Mouse (Mus musculus): ENCODE measurements around the gene Cables2. TPM values are rescaled to one million over a fixed set of nuclear protein-coding genes. Genes with fewer than 3 reads are reported as not detected.

Cables2 gene
- polyA plus RNA-seq, 1 experiment from 2014 or later = 16.5 TPM

DNA sequence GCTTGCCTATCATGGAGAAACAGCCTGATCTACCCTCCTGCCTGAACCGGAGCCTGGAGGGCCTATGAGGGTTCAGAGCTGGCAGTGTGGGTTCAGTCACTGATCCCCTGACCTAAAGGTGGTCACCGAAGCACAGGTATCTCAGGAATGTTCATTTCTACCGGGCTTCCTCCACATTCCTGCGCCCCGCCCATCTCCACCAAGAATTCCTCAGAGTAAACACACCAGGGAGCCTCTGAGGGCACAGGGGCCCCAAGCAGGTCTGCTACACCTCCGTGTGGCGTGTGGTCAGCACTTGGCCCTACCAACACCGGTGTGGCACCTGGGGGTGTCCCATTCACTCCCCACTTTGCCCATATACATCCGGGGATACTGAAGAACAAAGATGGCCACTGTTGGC lies 53.1 kb downstream of the Cables2 start:
- Histone ChIP-seq H3K27ac (peak overlapping the region; percentile 91), H3K36me3 (no peaks in the 10 kb centered on the region), H3K4me2 (peak overlapping the region; percentile 14; the same call in 1 of the 2 replicates), H3K4me1 (peaks cover 84% of the 10 kb centered on the region), H3K9ac (0 out of 2 replicates have a peak overlapping the region, but pooled peaks have one; percentile 25), H3K27me3 (peaks cover 10% of the 10 kb centered on the region), H3K9me3 (no peaks in the 10 kb centered on the region), H3K4me3 (no peak overlapping the region)
- ATAC-seq (ENCODE audit: borderline replicate concordance, extremely low read depth, low FRiP score, low TSS enrichment) = no peak
- WGBS = 37% methylated on average over 9 of the region's 9 CpGs

DNA sequence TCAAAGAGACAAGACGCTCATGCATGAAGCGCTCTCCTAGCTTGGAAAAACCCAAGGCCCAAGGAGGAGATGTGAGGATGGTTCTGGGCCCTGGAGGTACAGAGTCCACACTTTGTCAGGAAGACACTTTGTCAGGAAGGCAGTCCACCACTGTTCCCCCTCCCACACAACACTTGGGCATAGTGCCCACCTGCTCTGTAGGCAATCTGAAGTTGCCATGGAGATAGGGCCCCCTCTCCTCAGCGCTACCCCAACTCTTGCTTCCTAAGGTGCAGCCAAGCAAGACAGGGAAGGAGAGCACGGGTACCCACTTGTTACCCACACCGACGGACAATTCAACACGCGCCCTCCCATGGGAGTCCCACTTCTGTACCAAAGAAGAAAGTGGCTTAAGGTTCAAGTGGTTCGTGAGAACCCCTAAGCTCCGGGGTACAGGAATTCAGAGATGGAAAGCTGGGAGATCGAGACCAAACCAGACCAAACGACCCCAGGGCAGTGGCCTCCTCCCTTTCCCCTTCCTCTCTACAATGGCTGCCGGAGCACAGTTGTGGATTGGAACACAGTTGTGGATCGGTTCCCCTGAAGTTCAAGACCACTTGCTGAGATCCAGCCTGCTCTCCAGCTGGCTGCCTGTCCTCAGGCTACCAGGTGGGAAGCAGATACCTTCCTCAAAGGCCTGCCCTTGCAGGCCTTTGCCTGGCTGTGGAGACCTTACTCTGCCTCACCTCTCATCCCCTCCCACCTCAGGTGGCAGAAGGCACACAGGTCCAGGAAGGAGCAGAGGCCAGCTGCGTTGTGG lies 54.0 kb downstream of the Cables2 start:
- Histone ChIP-seq H3K4me3 (no peak overlapping the region), H3K27ac (peak overlapping the region; percentile 91), H3K27me3 (peaks cover 3% of the 10 kb centered on the region; the same call in 1 of the 2 replicates), H3K4me1 (peaks cover 92% of the 10 kb centered on the region), H3K36me3 (no peaks in the 10 kb centered on the region), H3K4me2 (peak overlapping the region; percentile 14), H3K9me3 (no peaks in the 10 kb centered on the region), H3K9ac (0 out of 2 replicates have a peak overlapping the region, but pooled peaks have one; percentile 25)
- ATAC-seq (ENCODE audit: borderline replicate concordance, extremely low read depth, low FRiP score, low TSS enrichment) = no peak
- 59% methylated on average over 15 of the region's 15 CpGs for WGBS

DNA sequence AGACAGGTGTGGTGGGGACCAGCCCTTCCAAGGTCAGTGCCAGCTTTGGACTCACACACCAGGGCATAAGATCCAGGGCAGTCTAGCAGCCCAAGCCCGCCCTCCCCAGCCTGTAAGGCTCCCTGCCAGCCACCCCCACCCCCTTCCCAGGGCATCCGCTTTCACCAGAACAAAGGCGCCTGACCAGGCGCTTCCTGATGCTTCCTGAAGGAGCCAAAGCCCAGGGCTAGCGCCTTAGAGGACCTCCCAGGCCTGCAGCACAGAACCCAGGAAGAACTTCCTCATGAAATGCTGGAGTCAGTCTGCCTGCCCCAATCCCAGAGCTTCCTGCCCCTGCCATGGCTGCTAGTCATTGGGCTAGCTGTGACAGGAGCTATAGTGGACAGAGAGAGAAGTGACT lies 54.6 kb downstream of the Cables2 start:
- Histone ChIP-seq H3K4me2 (no peak overlapping the region; the same call in 1 of the 2 replicates), H3K4me3 (no peak overlapping the region), H3K27me3 (no peaks in the 10 kb centered on the region), H3K36me3 (no peaks in the 10 kb centered on the region), H3K27ac (peak overlapping the region; percentile 91), H3K4me1 (peaks cover 93% of the 10 kb centered on the region), H3K9ac (0 out of 2 replicates have a peak overlapping the region, but pooled peaks have one; percentile 6), H3K9me3 (no peaks in the 10 kb centered on the region)
- WGBS = 15% methylated on average over 5 of the region's 5 CpGs
- ATAC-seq (ENCODE audit: borderline replicate concordance, extremely low read depth, low FRiP score, low TSS enrichment) = no peak

DNA sequence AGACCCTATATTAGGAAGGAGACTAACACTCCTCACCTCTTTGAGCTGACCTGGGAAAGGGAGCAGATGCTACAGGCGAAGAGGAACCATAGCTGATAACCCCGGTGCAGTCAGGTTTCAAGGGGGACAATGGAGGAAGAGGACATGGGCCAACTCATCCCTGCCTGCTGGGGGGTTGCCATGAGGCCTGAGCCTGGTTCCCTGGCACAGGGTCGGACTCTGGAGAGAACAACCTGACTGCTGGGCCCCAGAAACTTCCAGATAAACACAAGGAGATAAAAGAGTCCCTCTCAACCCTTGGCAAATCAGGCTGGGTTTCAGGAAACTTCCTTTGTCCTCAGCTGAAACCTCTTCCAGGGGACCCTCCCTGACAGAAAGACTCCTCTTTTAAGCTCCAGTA lies 55.1 kb downstream of the Cables2 start:
- WGBS = 49% methylated on average over 3 of the region's 3 CpGs
- ATAC-seq (ENCODE audit: borderline replicate concordance, extremely low read depth, low FRiP score, low TSS enrichment) = no peak

DNA sequence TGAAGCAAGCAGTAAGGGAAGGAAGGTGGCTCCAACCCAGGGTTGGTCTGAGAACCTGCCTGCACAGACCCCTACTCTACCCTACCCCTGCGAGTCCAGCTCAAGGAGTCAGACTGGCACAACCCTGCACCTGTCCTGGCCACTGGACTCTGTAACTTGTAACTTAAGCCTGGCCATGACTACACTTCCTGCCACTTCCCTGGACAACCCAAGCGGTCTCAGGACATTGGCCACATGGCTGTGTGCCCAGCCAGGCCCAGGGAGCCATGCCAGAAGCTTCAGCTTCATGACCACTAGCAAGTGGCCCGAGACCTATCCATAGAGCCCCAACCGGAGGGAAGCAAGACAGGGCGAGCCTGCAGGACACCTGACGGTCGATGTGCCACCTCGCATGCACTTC lies 55.7 kb downstream of the Cables2 start:
- Histone ChIP-seq H3K4me3 (no peak overlapping the region), H3K4me2 (no peak overlapping the region), H3K27ac (peak overlapping the region; percentile 91), H3K4me1 (peaks cover 82% of the 10 kb centered on the region), H3K9me3 (no peaks in the 10 kb centered on the region), H3K9ac (no peak overlapping the region), H3K36me3 (no peaks in the 10 kb centered on the region), H3K27me3 (no peaks in the 10 kb centered on the region)
- ATAC-seq (ENCODE audit: borderline replicate concordance, extremely low read depth, low FRiP score, low TSS enrichment) = no peak
- 71% methylated on average over 8 of the region's 8 CpGs for WGBS

More for the DNA sequence above, 55.1 kb downstream of the Cables2 start:
- H3K27me3 ChIP-seq = no peaks in the 10 kb centered on the region
- H3K4me3 ChIP-seq = no peak overlapping the region
- no peaks in the 10 kb centered on the region for H3K36me3 ChIP-seq
- H3K4me2 ChIP-seq = no peak overlapping the region
- no peak overlapping the region for H3K9ac ChIP-seq
- no peaks in the 10 kb centered on the region for H3K9me3 ChIP-seq
- peak overlapping the region; percentile 91 for H3K27ac ChIP-seq
- H3K4me1 ChIP-seq = peaks cover 88% of the 10 kb centered on the region

DNA sequence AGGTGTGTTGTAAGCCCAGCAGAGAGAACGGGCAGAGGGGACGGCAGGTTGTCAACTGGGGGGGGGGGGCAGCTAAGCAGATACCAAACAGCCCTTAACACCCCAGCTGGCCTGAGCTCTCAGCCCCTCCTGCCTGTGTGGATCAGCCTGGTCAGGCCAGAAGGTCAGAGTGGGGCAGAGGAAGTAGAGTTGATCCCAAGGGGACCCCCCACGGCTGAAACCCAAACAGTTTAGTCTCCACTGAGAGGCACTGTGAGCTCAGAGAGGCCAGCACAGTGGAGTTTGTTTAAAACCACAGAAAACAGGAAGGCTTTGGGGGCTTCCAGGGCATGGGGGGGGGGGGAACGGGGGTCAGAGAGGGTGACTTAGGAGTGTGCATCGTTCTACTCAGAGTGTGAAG lies 56.4 kb downstream of the Cables2 start:
- WGBS = 26% methylated on average over 5 of the region's 5 CpGs
- ATAC-seq (ENCODE audit: borderline replicate concordance, extremely low read depth, low FRiP score, low TSS enrichment) = no peak
- Histone ChIP-seq H3K27me3 (no peaks in the 10 kb centered on the region), H3K4me1 (peaks cover 76% of the 10 kb centered on the region), H3K4me2 (no peak overlapping the region), H3K36me3 (no peaks in the 10 kb centered on the region), H3K4me3 (no peak overlapping the region), H3K9me3 (no peaks in the 10 kb centered on the region), H3K27ac (peak overlapping the region; percentile 91), H3K9ac (no peak overlapping the region)

DNA sequence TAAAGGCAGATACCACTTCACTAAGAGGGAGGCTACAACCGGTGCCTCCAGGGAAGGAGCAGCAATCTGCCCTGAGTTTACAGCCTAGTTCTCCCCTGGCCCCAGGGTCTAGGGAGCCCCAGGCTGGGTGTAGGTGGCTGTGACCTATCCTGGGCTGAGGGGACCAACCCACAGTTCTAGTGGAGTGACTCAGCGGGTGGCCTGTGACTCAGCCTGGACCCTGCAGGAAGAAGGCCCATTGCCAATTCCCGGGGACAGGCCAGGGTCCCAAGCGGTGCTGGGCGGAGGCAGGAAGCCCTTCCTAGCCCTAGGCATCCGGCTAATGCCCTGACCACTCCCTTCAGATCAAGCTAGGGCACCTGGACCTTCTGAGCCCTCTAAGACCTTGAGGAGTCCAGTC lies 57.3 kb downstream of the Cables2 start:
- Histone ChIP-seq H3K27ac (peak overlapping the region; percentile 91), H3K36me3 (0 out of 2 replicates have a peak, but pooled peaks cover 3% of the 10 kb centered on the region), H3K4me3 (no peak overlapping the region), H3K4me1 (peaks cover 66% of the 10 kb centered on the region), H3K9ac (peak overlapping the region; percentile 10; the same call in 1 of the 2 replicates), H3K9me3 (no peaks in the 10 kb centered on the region), H3K4me2 (peak overlapping the region; percentile 5; the same call in 1 of the 2 replicates), H3K27me3 (no peaks in the 10 kb centered on the region)
- WGBS = 38% methylated on average over 6 of the region's 6 CpGs
- peak; percentile 9; the same call in 1 of the 2 replicates for ATAC-seq (ENCODE audit: borderline replicate concordance, extremely low read depth, low FRiP score, low TSS enrichment)

DNA sequence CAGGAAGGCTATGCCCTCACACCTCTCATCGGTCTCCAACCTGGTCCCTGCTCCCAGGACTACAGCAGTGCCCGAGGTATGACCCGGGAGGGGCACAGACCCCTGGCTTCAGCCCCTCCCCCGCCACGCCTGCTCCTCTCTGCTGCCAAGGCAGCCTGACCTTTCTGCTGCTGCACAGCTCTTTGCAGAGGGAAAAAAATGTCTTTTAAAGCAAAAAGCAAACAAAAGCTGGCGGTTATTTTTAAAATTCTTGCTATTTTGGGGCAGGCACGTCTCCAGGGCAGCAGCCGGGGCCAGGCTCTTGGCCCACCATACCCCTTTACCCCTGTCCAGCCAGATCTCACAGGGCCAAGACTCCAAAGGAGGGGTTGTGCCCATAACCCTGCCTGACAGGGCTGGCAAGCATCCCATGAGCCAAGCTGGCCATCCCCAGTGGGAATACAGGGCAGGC lies 58.3 kb downstream of the Cables2 start:
- no peaks in the 10 kb centered on the region for H3K9me3 ChIP-seq
- H3K27ac ChIP-seq = peak overlapping the region; percentile 91
- H3K9ac ChIP-seq = no peak overlapping the region
- H3K4me3 ChIP-seq = no peak overlapping the region
- H3K36me3 ChIP-seq = 0 out of 2 replicates have a peak, but pooled peaks cover 3% of the 10 kb centered on the region
- WGBS = 14% methylated on average over 8 of the region's 8 CpGs
- H3K4me2 ChIP-seq = peak overlapping the region; percentile 30
- H3K27me3 ChIP-seq = no peaks in the 10 kb centered on the region
- H3K4me1 ChIP-seq = peaks cover 60% of the 10 kb centered on the region
- ATAC-seq (ENCODE audit: borderline replicate concordance, extremely low read depth, low FRiP score, low TSS enrichment) = peak; percentile 32; the same call in 1 of the 2 replicates

DNA sequence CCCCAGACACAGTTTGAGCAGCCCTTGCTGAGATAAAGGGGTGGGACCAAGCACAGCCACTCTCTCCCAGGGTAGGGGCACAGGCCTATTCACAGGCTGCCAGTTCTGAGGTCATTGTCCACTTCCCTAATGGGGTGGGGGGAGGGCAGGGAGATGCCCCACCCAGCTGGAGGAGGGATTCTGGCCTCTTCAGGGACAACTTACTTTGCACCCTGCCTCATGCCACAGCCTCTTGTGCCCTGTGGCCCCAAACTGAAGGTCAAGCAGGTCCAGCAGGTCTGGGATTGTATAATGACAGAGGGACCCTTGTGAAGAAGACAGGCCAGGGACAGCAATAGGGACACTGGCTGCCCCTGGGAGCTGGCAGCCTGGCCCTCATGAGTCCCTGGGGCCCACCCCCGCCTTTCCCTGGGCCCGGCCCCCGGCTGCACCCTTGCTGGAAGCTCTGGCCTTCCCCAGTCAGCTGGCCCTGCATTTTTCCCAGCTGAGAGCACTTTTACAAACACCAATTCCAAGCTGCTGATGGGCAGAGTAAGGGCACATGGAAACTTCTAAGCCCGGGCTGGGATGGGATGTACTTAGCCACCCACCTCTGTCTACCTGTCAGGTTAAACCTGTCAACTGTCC lies 58.8 kb downstream of the Cables2 start:
- H3K4me1 ChIP-seq = peaks cover 54% of the 10 kb centered on the region
- peak overlapping the region; percentile 91 for H3K27ac ChIP-seq
- H3K27me3 ChIP-seq = no peaks in the 10 kb centered on the region
- H3K36me3 ChIP-seq = 0 out of 2 replicates have a peak, but pooled peaks cover 3% of the 10 kb centered on the region
- 31% methylated on average over 4 of the region's 4 CpGs for WGBS
- H3K9ac ChIP-seq = no peak overlapping the region
- H3K4me3 ChIP-seq = no peak overlapping the region
- no peaks in the 10 kb centered on the region for H3K9me3 ChIP-seq
- ATAC-seq (ENCODE audit: borderline replicate concordance, extremely low read depth, low FRiP score, low TSS enrichment) = peak; percentile 36; the same call in 1 of the 2 replicates
- H3K4me2 ChIP-seq = peak overlapping the region; percentile 30

DNA sequence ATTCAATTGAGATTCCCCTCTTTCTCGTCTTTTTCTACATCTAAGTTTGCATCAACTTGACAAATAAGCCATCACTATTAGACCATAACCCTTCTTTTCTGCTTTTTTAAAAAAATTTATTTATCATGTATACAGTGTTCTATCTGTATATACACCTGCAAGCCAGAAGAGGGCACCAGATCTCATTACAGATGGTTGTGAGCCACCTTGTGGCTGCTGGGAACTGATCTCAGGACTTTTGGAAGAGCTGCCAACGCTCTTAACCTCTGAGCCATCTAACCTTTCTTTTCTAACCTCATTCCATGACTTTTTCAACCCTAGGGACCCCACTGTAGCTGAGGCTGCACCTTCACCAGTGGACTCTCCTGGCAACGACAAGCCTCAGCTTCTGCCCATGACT lies 61.0 kb downstream of the Cables2 start:
- Histone ChIP-seq H3K4me1 (peaks cover 32% of the 10 kb centered on the region), H3K9ac (no peak overlapping the region)
- WGBS = 88% methylated on average over 3 of the region's 3 CpGs

DNA sequence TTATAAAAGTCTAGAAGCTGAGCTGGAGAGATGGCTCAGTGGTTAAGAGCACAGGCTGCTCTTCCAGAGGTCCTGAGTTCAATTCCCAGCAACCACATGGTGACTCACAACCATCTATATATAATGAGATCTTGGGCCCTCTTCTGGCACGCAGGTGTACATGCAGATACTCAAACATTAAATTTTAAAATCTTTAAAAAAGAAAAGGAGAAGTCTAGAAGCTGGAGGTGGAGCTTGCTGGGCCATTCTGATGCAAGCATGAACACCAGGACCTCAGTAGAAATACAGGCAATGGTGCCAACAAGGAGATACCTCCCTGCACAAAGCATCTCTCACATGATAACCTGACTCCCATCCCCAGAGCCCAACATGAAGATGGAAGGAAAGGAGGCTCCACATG lies 64.3 kb downstream of the Cables2 start:
- H3K36me3 ChIP-seq = peaks cover 14% of the 10 kb centered on the region; the same call in 1 of the 2 replicates
- H3K9me3 ChIP-seq = no peaks in the 10 kb centered on the region
- no peak for ATAC-seq (ENCODE audit: borderline replicate concordance, extremely low read depth, low FRiP score, low TSS enrichment)
- H3K9ac ChIP-seq = no peak overlapping the region
- no peaks in the 10 kb centered on the region for H3K27me3 ChIP-seq
- WGBS = 92% methylated on average over 1 of the region's 1 CpGs
- H3K4me2 ChIP-seq = no peak overlapping the region
- no peaks in the 10 kb centered on the region for H3K4me1 ChIP-seq
- H3K4me3 ChIP-seq = no peak overlapping the region
- H3K27ac ChIP-seq = no peak overlapping the region

More for the DNA sequence above, 61.0 kb downstream of the Cables2 start:
- Histone ChIP-seq H3K4me3 (no peak overlapping the region), H3K27ac (no peak overlapping the region), H3K27me3 (no peaks in the 10 kb centered on the region), H3K9me3 (no peaks in the 10 kb centered on the region), H3K36me3 (0 out of 2 replicates have a peak, but pooled peaks cover 3% of the 10 kb centered on the region), H3K4me2 (no peak overlapping the region)
- no peak for ATAC-seq (ENCODE audit: borderline replicate concordance, extremely low read depth, low FRiP score, low TSS enrichment)
